Mouse (Mus musculus) erythroblast, adult 5-6 weeks (primary cell): ENCODE measurements around the gene Tet1. TPM values are rescaled to one million over a fixed set of nuclear protein-coding genes. Genes with fewer than 3 reads are reported as not detected.

Experiments used
- ATAC-seq: replicated peaks from 2 replicates; pipeline ENCODE4 v1.8.0; 2016; ENCODE audit warnings: moderate number of reproducible peaks, mild to moderate bottlenecking, moderate TSS enrichment, inconsistent platforms; ENCODE audit not compliant: poor library complexity, low FRiP score, severe bottlenecking
- total RNA-seq, 2 experiments: library from RNA; stranded (forward) in 1 of 2; stranded (reverse) in 1 of 2; fragments of 150-400 nt in 1 of 2; fragments of 200-764, 138-1000 nt in 1 of 2; gene quantifications; 2 replicates each; pipeline versions ENCODE4 v1.2.3 to v1.2.4; 2015 to 2017; ENCODE audit warnings: low replicate concordance in 2 of 2

Gene Tet1
- total RNA-seq, 2 experiments from 2014 or later: 1.1 to 3.7 TPM

DNA sequence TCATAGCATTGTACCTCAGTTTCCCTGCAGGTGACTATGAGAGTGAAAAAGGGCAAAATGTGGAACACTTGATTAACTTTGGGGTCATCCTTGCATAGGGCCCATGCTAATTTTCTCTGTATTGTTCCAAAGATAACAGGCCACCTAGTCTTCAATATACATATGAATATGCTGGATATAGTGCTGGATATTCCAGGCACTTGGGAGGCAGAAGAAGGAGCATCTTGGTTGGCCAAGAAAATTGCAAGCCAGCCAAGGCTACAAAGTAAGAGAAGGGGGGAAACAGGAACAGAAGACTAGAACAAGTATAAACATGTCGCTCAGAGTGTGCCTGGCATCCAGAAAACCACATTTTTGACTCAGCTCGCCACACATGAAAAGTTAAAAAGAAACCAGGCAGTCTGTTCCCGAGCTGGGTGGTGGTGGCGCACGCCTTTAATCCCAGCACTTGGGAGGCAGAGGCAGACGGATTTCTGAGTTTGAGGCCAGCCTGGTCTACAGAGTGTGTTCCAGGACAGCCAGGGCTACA lies 15.4 kb downstream of the Tet1 start:
- no peak for ATAC-seq

DNA sequence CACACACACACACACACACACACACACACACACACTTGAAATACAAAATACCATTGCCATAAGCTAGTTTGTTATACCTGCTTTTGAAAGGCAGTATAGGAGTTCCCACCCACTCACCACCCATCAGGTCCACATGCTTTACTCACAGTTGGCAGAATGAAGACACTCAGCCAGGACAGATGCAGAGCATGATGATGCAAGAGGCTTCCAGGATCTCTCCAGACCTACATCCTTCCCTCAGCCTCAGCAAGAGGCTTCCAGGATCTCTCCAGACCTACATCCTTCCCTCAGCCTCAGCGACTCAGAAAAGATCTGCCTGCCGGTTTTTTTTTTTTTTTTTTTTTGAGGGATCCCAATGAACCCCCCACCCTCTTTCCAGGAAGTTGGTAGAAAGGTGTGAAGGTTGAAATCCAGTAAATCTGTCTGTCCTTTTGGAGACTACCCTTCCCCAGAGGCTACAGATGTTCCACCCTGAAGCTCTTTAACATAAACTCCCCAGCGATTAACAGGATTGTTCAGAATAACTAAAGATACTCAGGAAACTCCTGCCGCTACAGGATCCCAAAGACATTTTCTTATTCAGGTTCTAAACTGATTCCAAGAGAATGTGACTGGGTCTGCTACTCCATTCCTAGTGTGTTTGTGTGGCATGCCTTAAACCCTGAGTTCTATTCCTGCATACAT lies 16.1 kb downstream of the Tet1 start:
- no peak for ATAC-seq

DNA sequence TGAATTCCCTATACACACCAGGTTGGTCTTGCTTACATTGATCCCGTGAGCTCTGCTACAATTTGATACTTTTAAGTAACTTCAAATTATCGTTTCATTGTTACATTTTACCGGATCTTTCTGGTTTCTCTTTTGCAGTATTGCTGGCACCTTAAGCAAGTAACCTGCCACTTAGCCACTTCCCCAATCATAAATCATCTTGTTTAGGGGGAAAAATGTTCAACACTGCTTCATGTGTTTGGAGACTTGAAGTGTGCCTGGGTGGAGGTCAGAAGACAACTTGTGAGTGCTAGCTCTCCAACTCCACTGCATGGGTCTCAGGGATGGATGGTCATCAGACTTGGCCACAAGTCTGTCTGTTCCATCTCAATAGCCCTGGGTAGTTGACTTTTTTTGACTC lies 17.8 kb downstream of the Tet1 start:
- ATAC-seq: no peak

DNA sequence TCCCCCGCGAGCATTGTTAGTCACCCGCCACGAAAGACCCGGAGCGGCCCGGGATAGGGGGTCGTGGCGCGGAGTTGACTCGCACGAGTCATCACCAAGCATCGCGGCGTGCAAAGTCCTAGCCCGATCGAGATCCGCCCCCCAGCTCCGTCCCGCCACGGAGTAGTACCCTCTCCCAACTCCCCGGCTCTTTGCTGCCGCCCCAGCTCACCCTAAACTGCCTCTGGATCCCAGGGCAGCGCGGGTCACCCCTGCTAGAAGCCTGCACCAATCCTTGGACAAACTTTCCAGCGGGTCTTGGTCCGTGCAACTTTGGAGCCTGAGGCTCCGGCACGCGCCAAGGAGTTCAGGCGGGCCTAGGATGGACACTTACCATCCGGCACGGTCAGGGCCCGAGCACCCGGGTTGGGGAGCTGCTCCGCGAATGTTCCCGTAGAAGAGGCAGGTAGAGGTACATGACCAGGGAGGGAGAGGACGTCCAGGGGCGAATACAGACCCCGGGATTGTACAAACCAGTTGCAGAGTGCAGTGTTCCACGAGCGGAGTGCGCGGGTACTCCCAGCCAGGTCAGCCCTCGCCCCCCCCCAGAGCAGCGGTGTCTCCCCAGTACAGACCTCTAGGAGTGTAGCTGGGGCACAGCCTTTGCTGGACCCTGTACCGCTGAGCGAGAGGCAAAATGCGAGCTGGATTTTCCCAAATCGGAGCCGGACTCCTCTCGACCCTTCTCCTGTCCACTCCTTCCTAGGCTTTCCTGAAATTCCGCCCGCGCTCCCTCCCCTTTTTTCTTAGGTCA lies 21.8 kb downstream of the Tet1 start:
- no peak for ATAC-seq

DNA sequence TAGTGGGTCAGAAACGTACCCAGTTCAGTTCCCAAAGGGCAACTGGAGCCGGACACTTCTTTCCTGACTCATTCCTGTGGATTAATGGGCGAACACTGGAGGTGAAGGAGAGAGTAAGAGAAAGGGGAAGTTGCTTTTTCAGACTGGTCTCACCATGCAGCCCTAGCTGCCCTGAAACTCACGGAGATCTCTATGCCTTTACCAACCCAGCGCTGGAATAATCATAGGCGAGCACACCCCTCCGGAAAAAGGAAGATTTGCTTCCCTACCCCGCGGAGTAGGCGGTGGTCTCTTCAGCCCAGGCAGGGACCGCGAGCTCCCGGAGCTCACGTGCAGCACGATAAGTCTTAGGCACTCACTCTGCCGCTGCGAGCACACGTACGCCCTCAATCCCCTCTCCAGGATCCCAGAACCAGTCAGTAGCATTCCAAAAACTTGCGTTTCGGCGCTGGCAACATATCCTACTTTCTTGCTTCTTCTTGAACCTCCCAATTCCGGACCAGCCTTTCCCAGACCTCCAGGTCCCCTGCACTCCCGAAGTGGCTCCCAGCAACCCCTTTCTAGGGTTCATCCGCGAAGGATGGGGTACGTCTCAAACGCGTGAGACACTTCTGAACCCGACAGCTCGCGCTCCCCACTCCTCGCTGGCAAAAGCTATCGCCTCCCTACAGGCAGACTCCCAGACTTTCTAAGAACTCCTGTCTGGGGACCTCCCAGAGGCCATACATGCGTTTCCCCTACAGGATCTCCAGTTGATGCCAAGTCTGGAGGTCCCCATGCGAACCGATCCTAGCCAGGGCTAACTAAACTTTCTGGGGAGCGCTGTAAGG lies 22.6 kb downstream of the Tet1 start:
- no peak for ATAC-seq

DNA sequence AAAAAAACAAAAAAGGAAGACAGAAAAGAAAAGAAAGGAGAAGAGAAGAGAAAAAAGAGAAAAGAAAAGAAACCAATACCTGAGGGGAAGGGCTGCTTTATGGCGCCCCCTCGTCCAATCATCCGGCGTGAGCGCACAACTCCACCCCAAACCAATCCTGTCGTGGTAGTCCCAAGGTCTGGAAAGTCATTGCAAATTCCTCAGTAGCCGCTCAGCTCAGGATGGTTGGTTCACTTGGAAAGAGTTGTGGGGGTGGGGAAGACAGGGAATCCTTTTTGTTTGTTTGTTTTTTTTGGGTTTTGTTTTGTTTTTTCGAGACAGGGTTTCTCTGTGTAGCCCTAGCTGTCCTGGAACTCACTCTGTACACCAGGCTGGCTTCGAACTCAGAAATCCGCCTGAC lies 23.3 kb downstream of the Tet1 start:
- ATAC-seq: no peak

DNA sequence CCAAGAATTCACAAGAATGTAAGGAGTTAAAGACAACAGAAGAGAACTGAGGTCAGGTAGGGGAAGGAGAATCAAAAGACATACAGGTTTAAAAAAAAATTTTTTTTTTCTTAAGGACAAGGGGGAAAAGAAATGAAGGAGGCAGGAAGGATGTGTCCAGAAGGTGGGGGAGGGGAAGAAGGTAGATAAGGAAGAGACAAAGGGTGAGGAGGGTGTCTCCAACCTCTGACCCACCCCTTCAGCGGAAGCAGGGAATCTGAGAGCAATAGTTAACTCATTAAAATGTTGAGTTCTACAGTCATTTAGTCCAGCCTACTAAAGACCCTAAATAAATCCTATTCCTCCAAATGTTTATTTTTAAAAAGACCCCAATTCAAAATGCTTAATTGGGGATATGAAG lies 24.3 kb downstream of the Tet1 start:
- ATAC-seq: no peak

DNA sequence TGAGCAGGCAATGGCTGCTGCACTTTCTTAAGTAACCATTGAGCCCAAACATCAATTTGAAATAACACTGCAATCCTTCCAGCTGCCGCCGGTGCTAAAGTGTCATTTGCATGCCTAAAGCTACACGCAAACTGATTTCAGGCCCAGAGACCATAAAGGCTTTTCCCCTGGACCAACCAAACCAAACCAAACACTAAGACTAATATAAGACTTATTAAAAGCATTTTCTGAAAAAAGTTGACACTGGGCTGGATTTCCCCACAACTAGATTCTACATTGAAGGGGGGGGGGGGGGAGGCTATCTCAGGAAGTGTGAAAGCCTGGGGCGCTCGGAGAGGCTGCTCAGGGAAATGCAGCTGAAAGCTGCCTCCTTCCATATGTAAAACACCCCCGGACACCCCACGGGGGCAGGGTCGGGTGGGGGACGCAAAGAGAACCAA lies 24.8 kb downstream of the Tet1 start:
- no peak for ATAC-seq

DNA sequence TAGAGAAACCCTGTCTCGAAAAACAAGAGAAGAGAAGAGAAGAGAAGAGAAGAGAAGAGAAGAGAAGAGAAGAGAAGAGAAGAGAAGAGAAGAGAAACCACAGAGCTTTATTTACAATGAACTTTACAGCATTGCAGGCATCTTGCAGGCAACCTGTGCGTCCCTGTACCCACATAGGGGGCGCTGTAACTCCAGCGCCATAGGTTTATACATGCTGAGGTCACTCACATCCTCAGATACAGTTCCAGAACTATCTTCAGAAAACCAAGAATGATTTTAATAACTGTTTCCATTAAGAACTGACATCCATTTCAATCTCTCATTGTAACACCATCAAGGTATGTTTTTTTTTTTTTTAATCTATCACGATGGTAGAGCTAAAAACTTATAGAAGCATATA lies 27.6 kb downstream of the Tet1 start:
- no peak for ATAC-seq

DNA sequence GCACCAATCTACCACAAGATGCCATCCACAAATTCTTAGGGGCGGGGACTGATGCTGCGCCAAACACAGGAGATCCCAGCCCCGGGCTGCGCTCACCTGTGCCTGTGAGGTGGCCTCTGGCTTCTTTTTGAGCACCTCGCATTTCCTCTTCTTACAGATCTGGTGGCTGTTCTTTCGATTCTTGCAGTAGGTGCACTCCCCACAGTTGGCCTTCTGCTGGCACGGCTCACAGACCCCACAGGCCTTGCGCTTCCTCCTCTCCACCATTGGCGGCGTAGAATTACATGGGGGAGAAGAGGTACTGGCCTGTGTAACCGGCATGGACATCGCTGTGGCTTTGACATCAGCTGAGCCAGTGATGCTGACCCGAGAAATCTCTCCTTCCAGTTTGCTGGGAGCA lies 30.7 kb downstream of the Tet1 start:
- no peak for ATAC-seq

DNA sequence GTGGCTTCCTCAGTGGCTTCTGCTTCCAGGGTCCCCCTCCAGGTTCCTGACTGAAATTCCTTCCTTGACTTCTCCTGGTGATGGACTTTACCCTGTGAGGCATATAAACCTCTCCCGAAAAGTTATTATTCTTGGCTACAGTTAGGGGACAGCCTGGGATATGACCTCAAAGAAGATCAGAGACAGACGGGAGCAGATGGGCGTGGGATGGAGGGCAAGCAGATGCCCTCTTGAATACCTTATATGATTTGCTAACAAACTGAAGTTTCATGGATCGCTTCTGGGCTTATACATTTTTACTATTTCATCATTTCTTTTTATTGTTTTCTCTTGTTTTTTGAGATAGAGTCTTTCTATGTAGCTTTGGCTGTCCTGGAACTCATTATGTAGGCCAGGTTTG lies 33.2 kb downstream of the Tet1 start:
- ATAC-seq: no peak

DNA sequence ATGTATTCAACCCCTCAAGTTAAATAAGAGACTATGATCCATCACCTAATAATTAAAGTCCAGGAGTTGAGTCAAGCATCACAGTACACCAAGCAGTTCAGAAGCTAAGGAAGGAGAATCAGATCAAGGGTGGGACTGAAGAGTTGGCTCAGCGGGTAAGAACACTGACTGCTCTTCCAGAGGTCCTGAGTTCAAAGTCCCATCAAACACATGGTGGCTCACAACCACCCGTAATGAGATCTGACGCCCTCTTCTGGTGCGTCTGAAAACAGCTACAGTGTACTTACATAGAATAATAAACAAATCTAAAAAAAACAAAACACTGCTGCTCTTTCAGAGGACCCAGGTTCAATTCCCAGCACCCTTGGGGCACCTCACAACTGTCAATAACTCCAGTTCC lies 34.0 kb downstream of the Tet1 start:
- no peak for ATAC-seq

DNA sequence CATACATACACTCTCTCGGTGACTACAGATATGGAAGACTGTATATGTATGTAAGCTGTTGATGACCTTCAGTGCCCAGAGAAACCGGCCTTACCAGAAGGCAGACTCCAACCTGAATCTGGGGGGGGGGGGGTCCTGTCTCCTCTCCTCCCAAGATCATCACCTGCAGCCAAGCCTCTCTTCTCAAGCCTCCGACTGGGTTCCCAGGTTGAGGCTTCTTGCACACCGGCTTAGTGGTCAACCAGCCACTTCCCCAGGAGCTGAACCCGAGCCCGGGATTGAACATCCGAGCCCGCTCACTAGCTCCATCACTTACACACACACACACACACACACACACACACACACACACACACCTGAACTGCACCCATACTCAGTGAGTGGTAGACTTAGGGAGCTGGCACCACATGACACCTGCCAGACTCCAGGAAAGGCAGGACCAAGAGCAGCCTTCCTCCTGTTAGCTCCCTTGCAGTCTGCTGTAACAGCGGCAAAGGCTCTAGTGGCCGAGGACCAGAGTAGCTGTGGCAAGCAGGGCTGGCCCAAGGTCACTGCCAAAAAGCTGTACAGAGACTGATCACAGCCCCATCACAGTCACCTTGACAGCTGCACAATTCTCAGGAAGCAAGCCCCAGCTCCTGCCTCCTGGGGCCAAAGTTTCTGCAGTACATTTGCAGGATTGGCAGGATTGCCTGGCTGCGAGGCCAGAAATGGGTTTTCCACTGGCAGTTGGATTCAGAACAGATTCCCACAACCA lies 42.6 kb downstream of the Tet1 start:
- ATAC-seq: no peak

DNA sequence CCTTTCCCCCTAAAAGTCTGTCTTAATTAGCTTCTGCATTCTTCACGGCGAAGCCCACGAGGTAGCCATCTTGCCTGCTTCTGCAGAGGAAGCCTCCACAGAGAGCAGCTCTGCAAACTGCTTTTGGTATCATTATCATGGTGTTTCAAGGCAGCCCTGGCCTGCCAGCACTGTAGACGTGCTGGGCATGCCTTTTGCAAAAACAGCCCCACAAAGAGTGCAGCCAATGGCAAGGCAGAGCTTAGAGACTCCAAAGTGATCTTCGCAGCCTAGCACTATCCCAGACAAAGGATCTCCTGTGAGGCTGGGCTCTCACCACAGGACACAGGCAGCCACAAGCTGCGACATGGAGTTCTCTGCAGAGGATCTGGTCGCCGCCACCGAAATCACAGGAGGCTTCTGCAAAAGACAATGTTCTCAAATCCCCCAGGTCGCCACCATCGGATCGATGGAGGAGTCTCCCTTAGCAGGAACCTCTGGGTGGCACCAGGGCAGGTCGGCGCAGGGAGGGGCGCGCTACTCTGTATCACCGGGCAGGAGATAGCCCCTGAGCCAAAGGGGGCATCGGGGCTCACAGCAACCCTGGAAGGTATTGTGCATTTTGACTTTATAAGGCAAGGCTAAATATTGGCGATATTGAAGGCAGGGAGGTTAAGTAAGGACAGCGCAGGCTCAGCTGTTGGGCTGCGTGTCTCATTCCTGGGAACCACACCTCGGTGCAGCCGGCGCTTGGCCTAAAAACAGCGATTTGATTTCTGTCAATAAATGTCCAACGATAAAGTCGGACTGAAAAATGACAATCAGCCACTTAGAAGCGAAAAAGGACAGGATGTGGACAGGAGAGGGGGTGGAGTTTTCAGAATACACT lies 43.4 kb downstream of the Tet1 start:
- no peak for ATAC-seq

DNA sequence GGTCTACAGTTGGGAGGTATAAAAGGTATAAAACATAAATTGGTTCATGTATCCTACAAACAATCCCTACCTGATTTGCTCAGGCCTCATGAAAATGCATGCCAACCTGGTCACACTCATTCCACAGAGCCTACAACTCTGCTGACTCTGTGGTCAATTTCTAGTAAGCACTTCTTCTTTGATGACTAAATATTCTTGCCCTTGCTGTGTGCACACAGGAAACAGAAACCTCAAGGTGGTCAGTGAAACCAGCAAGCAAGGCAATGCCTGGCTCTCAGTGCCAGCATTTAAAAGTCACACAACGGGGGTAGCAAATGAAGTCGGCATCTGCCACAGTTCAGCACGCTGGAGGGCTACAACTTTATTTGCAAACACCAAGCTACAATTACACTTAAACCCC lies 45.2 kb downstream of the Tet1 start:
- ATAC-seq: no peak

DNA sequence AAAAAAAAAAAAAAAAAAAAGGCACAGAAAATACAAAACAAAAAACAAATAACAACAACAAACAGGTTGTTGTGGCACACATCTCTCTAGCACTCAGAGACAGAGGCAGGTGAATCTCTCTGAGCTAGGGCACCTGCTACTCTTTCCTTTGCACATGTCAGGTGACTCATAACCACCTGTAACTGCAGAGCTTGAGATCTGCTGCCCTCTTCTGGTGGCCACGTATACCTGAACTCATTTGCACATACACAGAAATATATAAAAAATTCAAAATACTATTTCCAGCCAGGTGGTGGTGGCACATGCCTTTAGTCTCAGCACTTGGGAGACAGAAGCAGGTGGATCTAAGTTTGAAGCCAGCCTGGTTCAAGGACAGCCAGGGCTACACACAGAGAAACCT lies 46.4 kb downstream of the Tet1 start:
- no peak for ATAC-seq

DNA sequence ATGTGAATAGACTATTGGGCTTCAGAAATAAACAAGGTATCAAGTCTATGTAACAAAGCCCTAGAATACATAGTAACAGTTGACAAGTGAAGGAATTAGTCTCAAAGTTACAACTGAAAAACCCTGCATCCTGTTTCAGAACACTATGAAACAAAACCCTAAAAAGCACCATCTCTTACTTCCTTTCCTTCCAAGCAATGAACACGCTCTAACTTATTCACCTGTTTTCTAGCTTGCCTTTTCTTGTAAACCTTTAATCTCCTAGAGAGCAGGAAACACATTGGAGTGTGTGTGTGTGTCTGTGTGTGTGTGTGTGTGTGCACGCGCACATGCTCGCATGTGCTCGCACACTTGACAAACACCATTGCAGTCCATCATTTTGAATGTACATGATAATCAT lies 49.8 kb downstream of the Tet1 start:
- no peak for ATAC-seq

DNA sequence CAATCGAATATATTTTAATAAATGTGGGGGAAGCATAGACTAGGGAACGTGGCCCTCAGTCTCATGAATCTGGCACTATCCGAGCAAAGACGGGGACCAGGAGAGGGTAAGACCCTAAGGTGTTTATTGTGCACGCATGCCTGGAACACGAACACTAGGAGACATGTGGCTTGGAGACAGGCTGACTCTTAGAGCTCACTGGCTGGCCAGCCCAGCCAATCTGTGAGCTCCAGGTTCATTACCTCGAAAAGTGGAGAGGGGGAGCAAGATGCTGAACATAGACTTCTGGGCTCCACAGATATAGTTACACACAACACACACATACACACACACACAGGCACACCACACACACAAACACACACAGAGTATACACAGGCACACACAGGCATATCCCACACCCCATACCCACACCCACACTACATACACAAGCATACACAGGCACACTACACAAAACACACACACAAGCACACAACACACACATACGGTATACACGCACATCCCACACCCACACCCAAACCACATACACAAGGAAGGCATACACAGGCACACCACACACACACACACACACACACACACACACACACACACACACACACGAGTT lies 52.0 kb downstream of the Tet1 start:
- ATAC-seq: no peak
